Mouse (Mus musculus): ENCODE data around the gene Soat2. TPM values are rescaled to one million over a fixed set of nuclear protein-coding genes. Genes with fewer than 3 reads are reported as not detected.
A peak's percentile ranks its signal among the peaks of the same experiment; 100 is the strongest.

Gene Soat2
- total and polyA plus RNA-seq, 3 experiments = 0.28 to 10.4 (median 0.56) TPM

GRCm38 (mm10) chr15:102135522-102136128 lies 14.7 kb upstream of the Soat2 start:
- Histone ChIP-seq H3K27me3 (replicated peaks) (peaks cover 20% of the 10 kb centered on the region), H3K9ac (ENCODE audit: insufficient read depth, low read depth) (peak overlapping the region; percentile 74), H3K4me1 (ENCODE audit: control insufficient read depth in 1 of 2, insufficient read depth in 2 of 2) (peaks cover 0 to 17% of the 10 kb centered on the region in 2 experiments; a peak in 2 of 4 replicates), H3K4me3 (replicated peaks in 1 of 3; ENCODE audit: low read depth in 2 of 3, low read length in 2 of 3, poor library complexity in 1 of 3) (peak overlapping the region; percentile 60 to 91 (median 86)), H3K36me3 (replicated peaks in 1 of 2; ENCODE audit: control insufficient read depth in 1 of 2, insufficient read depth in 1 of 2, low read length in 1 of 2) (peaks cover 23 to 29% of the 10 kb centered on the region in 2 experiments), H3K4me2 (ENCODE audit: insufficient read depth, low read depth, poor library complexity, severe bottlenecking) (peak overlapping the region; percentile 88; the same call in 1 of the 2 replicates), H3K9me3 (replicated peaks; ENCODE audit: low read length) (no peaks in the 10 kb centered on the region), H3K27ac (ENCODE audit: insufficient read depth, low read depth) (no peak overlapping the region), H3K79me2 (replicated peaks; ENCODE audit: control insufficient read depth, extremely low read depth, insufficient read depth, poor library complexity, severe bottlenecking) (peaks cover 16% of the 10 kb centered on the region)
- DNase-seq (ENCODE audit: extremely low read depth) = no peak
- dilution Hi-C loops (cut with MboI; ENCODE audit: extremely low pct_ligation_motif_present, extremely low pct_unique_long_range_greater_than_20kb, low sequenced_read_pairs) (no loop called here), in situ Hi-C loops (cut with MboI; ENCODE audit: low pct_ligation_motif_present, low pct_unique_long_range_greater_than_20kb, low sequenced_read_pairs) (loop anchor here (5.0 kb wide), 1 partner anchor 33 kb away; the partner anchor contains the start of gene Tns2)
- TF ChIP-seq NELFE (IDR thresholded peaks at IDR 0.05; ENCODE audit: low read depth, low read length) = no peak
- no peak for TF ChIP-seq CHD1 (IDR thresholded peaks at IDR 0.05; ENCODE audit: low read depth, low read length)
- TF ChIP-seq ZKSCAN1 (IDR thresholded peaks at IDR 0.05; ENCODE audit: borderline replicate concordance, low read depth, low read length) = peak; percentile 73

- Histone ChIP-seq H3K4me1 (ENCODE audit: control insufficient read depth in 1 of 2, insufficient read depth in 2 of 2) (peaks cover 0 to 17% of the 10 kb centered on the region in 2 experiments; a peak in 2 of 4 replicates), H3K27me3 (replicated peaks) (peaks cover 20% of the 10 kb centered on the region), H3K79me2 (replicated peaks; ENCODE audit: control insufficient read depth, extremely low read depth, insufficient read depth, poor library complexity, severe bottlenecking) (peaks cover 16% of the 10 kb centered on the region), H3K27ac (ENCODE audit: insufficient read depth, low read depth) (no peak within 1 kb of the TSS), H3K4me3 (replicated peaks in 1 of 3; ENCODE audit: low read depth in 2 of 3, low read length in 2 of 3, poor library complexity in 1 of 3) (peak within 1 kb of the TSS; percentile 60 to 91 (median 86)), H3K36me3 (replicated peaks in 1 of 2; ENCODE audit: control insufficient read depth in 1 of 2, insufficient read depth in 1 of 2, low read length in 1 of 2) (peaks cover 19 to 23% of the 10 kb centered on the region in 2 experiments), H3K4me2 (ENCODE audit: insufficient read depth, low read depth, poor library complexity, severe bottlenecking) (peak within 1 kb of the TSS; percentile 88), H3K9me3 (replicated peaks; ENCODE audit: low read length) (no peaks in the 10 kb centered on the region), H3K9ac (ENCODE audit: insufficient read depth, low read depth) (peak within 1 kb of the TSS; percentile 74)
- DNase-seq (ENCODE audit: extremely low read depth) = peak; percentile 98
- dilution Hi-C loops (cut with MboI; ENCODE audit: extremely low pct_ligation_motif_present, extremely low pct_unique_long_range_greater_than_20kb, low sequenced_read_pairs) = no loop called here
- in situ Hi-C loops (cut with MboI; ENCODE audit: low pct_ligation_motif_present, low pct_unique_long_range_greater_than_20kb, low sequenced_read_pairs) = loop anchor here (5.0 kb wide), 1 partner anchor 34 kb away; the partner anchor contains the start of gene Tns2
- TF ChIP-seq RAD21 (IDR thresholded peaks at IDR 0.05; ENCODE audit: low read depth, low read length) (no peak), USF1 (IDR thresholded peaks at IDR 0.05; ENCODE audit: low read depth, low read length) (no peak), MYC (IDR thresholded peaks at IDR 0.05; ENCODE audit: low read depth, low read length) (peak; percentile 86), POLR2AphosphoS2 (IDR thresholded peaks at IDR 0.05; ENCODE audit: low read depth, low read length) (no peak), EP300 (IDR thresholded peaks at IDR 0.05; ENCODE audit: low read length) (no peak), POLR2A (IDR thresholded peaks at IDR 0.05; ENCODE audit: low read depth, low read length) (peak; percentile 79), HCFC1 (IDR thresholded peaks at IDR 0.05; ENCODE audit: low read depth, low read length) (peak; percentile 76), SIN3A (IDR thresholded peaks at IDR 0.05; ENCODE audit: low read length) (peak; percentile 70; the same call in 1 of the 2 replicates), GABPA (IDR thresholded peaks at IDR 0.05; ENCODE audit: insufficient replicate concordance, low read depth, low read length) (no peak), SMC3 (IDR thresholded peaks at IDR 0.05; ENCODE audit: low read depth, low read length) (no peak), JUN (IDR thresholded peaks at IDR 0.05; ENCODE audit: insufficient read depth, low read depth, low read length) (no peak), CHD1 (IDR thresholded peaks at IDR 0.05; ENCODE audit: low read depth, low read length) (no peak), PAX5 (IDR thresholded peaks at IDR 0.05; ENCODE audit: low read length) (no peak), CTCF (conservative IDR thresholded peaks at IDR 0.05 in 1 of 2, IDR thresholded peaks at IDR 0.05 in 1 of 2; ENCODE audit: low read depth in 2 of 2, low read length in 2 of 2) (no peak), ZKSCAN1 (IDR thresholded peaks at IDR 0.05; ENCODE audit: borderline replicate concordance, low read depth, low read length) (no peak), ZNF384 (IDR thresholded peaks at IDR 0.05; ENCODE audit: low read depth, low read length) (peak; percentile 36; the same call in 1 of the 2 replicates), BHLHE40 (IDR thresholded peaks at IDR 0.05; ENCODE audit: low read depth, low read length) (peak; percentile 57; the same call in 1 of the 2 replicates), TBP (conservative IDR thresholded peaks at IDR 0.05; ENCODE audit: low read depth, low read length) (0 out of 2 replicates have a peak, but pooled peaks have one; percentile 1), MAZ (IDR thresholded peaks at IDR 0.05; ENCODE audit: low read depth, low read length) (peak; percentile 56; the same call in 1 of the 2 replicates), MXI1 (IDR thresholded peaks at IDR 0.05; ENCODE audit: low read depth, low read length) (peak; percentile 74), KAT2A (IDR thresholded peaks at IDR 0.05; ENCODE audit: insufficient replicate concordance, low read length) (peak; percentile 46; the same call in 1 of the 2 replicates), NELFE (IDR thresholded peaks at IDR 0.05; ENCODE audit: low read depth, low read length) (peak; percentile 55), TCF12 (IDR thresholded peaks at IDR 0.05; ENCODE audit: low read depth, low read length) (0 out of 2 replicates have a peak, but pooled peaks have one; percentile 42), ZC3H11A (IDR thresholded peaks at IDR 0.05; ENCODE audit: low read depth, low read length) (no peak), MEF2A (IDR thresholded peaks at IDR 0.05; ENCODE audit: borderline replicate concordance, low read depth, low read length) (no peak), CHD2 (IDR thresholded peaks at IDR 0.05; ENCODE audit: low read length) (peak; percentile 97), IRF4 (IDR thresholded peaks at IDR 0.05; ENCODE audit: low read depth, low read length) (peak; percentile 39; the same call in 1 of the 2 replicates), ETS1 (conservative IDR thresholded peaks at IDR 0.05; ENCODE audit: low read depth, low read length) (no peak), NRF1 (IDR thresholded peaks at IDR 0.05; ENCODE audit: low read depth, low read length) (no peak; the same call in none of the 2 replicates)
Measured at GRCm38 (mm10) chr15:102136129-102136758, 14.1 kb upstream of the Soat2 start, which contains the start of gene Spryd3. Gene Spryd3, minus strand, starts transcription at chr15:102136234.

All from CH12.LX (cell line).